ENCODE assay signal across 7 mouse cellular contexts in the genomic region with DNA sequence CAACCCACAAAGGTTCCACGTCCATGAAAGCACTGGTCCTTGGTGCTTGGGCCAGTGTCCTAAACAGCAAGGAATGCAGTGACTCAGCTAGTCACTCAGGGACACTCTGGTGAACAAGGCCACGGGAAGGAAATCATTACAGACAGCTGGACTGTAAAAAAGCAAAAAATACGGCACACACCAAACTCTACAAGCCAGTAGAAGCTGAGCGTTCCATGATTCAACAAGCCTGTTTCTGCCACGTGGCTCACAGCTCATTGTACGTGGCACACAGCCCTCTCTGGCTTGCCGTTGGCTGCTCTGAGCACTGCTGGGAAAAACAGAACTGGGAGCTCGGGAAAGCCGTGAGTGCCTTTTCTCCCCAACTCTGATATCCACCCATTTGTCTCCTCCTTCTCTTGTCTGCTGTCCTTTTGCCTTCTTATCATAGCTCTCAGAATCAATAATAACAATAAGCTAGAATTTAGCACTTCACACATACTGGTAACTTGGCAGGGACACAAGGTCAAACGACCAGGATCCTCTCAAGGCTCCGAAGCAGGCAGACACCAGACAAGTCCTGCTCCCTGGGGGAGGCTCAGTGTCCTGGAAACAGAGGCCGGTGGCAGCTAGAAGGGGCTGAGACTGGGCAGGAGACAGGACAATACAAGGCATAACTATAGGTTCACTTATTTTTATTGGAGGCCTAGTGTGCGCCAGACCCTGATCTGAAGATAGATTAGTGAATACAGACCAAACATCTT. TPM values are rescaled to one million over a fixed set of nuclear protein-coding genes. Genes with fewer than 3 reads are reported as not detected.
DNase-seq lines count a peak whose midpoint lies in the region; ATAC-seq and TF ChIP-seq lines count a peak whose summit lies in the region.

A gene (plus strand): TSS at position 218 of the 743 bp plus-strand sequence.

- no peak for TF ChIP-seq CTCF in spleen, adult 2 months (IDR thresholded peaks at IDR 0.05; ENCODE audit: extremely low read depth, insufficient read depth, insufficient read length, insufficient replicate concordance)
- TF ChIP-seq CTCF in gastrocnemius, adult 2 months (IDR thresholded peaks at IDR 0.05): no peak
- no peak for TF ChIP-seq CTCF in testis, adult 2 months (IDR thresholded peaks at IDR 0.05; ENCODE audit: control insufficient read depth, insufficient read depth, insufficient replicate concordance, low read depth, low read length)

- no peaks in the 10 kb centered on the region for H3K27me3 ChIP-seq in spleen, adult 2 months (ENCODE audit: control insufficient read depth, insufficient read depth, low read length)
- no peaks in the 10 kb centered on the region for H3K27me3 ChIP-seq in testis, adult 2 months (ENCODE audit: control insufficient read depth, insufficient read depth, low read length)
- H3K27me3 ChIP-seq in hindbrain, embryonic 11.5 days (ENCODE audit: control insufficient read depth, insufficient read depth, low read length): no peaks in the 10 kb centered on the region

- H3K4me1 ChIP-seq in spleen, adult 2 months (ENCODE audit: control insufficient read depth, insufficient read depth, insufficient read length): no peaks in the 10 kb centered on the region
- H3K4me1 ChIP-seq in testis, adult 2 months (ENCODE audit: control insufficient read depth, insufficient read depth, low read length): no peaks in the 10 kb centered on the region
- H3K4me1 ChIP-seq in hindbrain, embryonic 11.5 days (replicated peaks; ENCODE audit: control insufficient read depth, insufficient read depth, low read length): no peaks in the 10 kb centered on the region

- H3K4me2 ChIP-seq in hindbrain, embryonic 11.5 days (replicated peaks; ENCODE audit: low read depth, low read length): no peak within 1 kb of the TSS

- H3K9me3 ChIP-seq in hindbrain, embryonic 11.5 days (ENCODE audit: control insufficient read depth, low read length): no peaks in the 10 kb centered on the region

- no peaks in the 10 kb centered on the region for H3K36me3 ChIP-seq in spleen, adult 2 months (ENCODE audit: control insufficient read depth, insufficient read depth, low read length)
- H3K36me3 ChIP-seq in testis, adult 2 months (ENCODE audit: control insufficient read depth, insufficient read depth, low read length): no peaks in the 10 kb centered on the region
- no peaks in the 10 kb centered on the region for H3K36me3 ChIP-seq in hindbrain, embryonic 11.5 days (ENCODE audit: control insufficient read depth, insufficient read depth, low read length)

- ATAC-seq in hindbrain, embryonic 11.5 days (ENCODE audit: low FRiP score): no peak

- no peak for DNase-seq in spleen, adult 2 months (ENCODE audit: low read depth in 1 of 2, low spot score in 2 of 2)
- no peak for DNase-seq in spleen, postnatal 4 days (ENCODE audit: low spot score in 2 of 2)
- peak; percentile 86 for DNase-seq in gastrocnemius, adult 2 months
- peak; percentile 27 to 40 for DNase-seq in kidney, postnatal 4 days
- DNase-seq in cerebellum, postnatal 4 days (ENCODE audit: low spot score in 2 of 2): no peak
- no peak for DNase-seq in hindbrain, embryonic 11.5 days (ENCODE audit: low spot score)

- no peak for TF ChIP-seq POLR2A in spleen, adult 2 months (IDR thresholded peaks at IDR 0.05; ENCODE audit: low read depth, low read length)
- no peak for TF ChIP-seq POLR2A in testis, adult 2 months (IDR thresholded peaks at IDR 0.05; ENCODE audit: control insufficient read depth, low read depth, low read length)

- WGBS in spleen, adult 2 months: 71% methylated on average over 13 of the region's 13 CpGs
- 82% methylated on average over 13 of the region's 13 CpGs for WGBS in hindbrain, embryonic 11.5 days

- intact Hi-C loops in gastrocnemius, adult 2 months (cut with DNase I): loop anchor here (5.0 kb wide), 1 partner anchor 78 kb away; no protein-coding TSS in a partner anchor

- H3K9ac ChIP-seq in hindbrain, embryonic 11.5 days (ENCODE audit: low read depth, low read length): no peak within 1 kb of the TSS

- no peak within 1 kb of the TSS for H3K4me3 ChIP-seq in spleen, adult 2 months (ENCODE audit: extremely low read depth, insufficient read depth, insufficient read length)
- peak within 1 kb of the TSS; percentile 68 for H3K4me3 ChIP-seq in gastrocnemius, adult 2 months
- H3K4me3 ChIP-seq in testis, adult 2 months (ENCODE audit: control insufficient read depth, low read depth, low read length): no peak within 1 kb of the TSS
- no peak within 1 kb of the TSS for H3K4me3 ChIP-seq in hindbrain, embryonic 11.5 days (ENCODE audit: low read depth, low read length)

- H3K27ac ChIP-seq in spleen, adult 2 months (ENCODE audit: insufficient read depth, low read length): peak within 1 kb of the TSS; percentile 43
- peak within 1 kb of the TSS; percentile 92 for H3K27ac ChIP-seq in gastrocnemius, adult 2 months
- peak within 1 kb of the TSS; percentile 72 for H3K27ac ChIP-seq in testis, adult 2 months (ENCODE audit: control insufficient read depth, insufficient read depth, low read depth, low read length)
- no peak within 1 kb of the TSS for H3K27ac ChIP-seq in hindbrain, embryonic 11.5 days (ENCODE audit: low read depth, low read length)

RNA-seq across cellular contexts. Expression of the gene that starts here (rescaled TPM):
- 3.6 and 4.6 TPM in 2 replicates for polyA plus RNA-seq in spleen, adult 2 months (2012; rRNA removed)
- 1 to 10 TPM; 3.2 to 5.0 TPM for total RNA-seq in gastrocnemius, adult 2 months (2021)
- 5.9 and 6.4 TPM in 2 replicates for polyA plus RNA-seq in testis, adult 2 months (2012; rRNA removed)
- polyA plus RNA-seq in hindbrain, embryonic 11.5 days (2014; fragmentation: Nextera tagmentation; extraction: Ambion mirVana): 0.22 and 0.24 TPM in 2 replicates

Comparison
In these comparisons a context has a peak if more than half of its experiments do, and no peak if none do; other contexts are left out.
1. DNase-seq: peak in gastrocnemius, adult 2 months (single experiment) and kidney, postnatal 4 days (2 of 2); none in spleen, adult 2 months (0 of 2), spleen, postnatal 4 days (0 of 2), cerebellum, postnatal 4 days (0 of 2) and hindbrain, embryonic 11.5 days (single experiment).